Mouse (Mus musculus) MEL (cell line): ENCODE data around the gene Gm17455. TPM values are rescaled to one million over a fixed set of nuclear protein-coding genes. Genes with fewer than 3 reads are reported as not detected.
A peak's percentile ranks its signal among the peaks of the same experiment; 100 is the strongest.

Experiments used
- DNase-seq: peaks from one replicate; pipeline ENCODE4 v3.0.0; 2011; ENCODE audit warnings: low read depth, low spot score
- H3K27ac ChIP-seq: 2 replicates; pipeline ENCODE4 v1.5.1; 2012; ENCODE audit warnings: low read depth, mild to moderate bottlenecking, control low read depth, low read length, moderate library complexity; ENCODE audit not compliant: control insufficient read depth
- H3K27me3 ChIP-seq, 2 experiments: fragments of 150-350 bp in 1 of 2; sonication (generic) in 1 of 2; 2 replicates each; pipeline ENCODE4 v1.6.1; 2012; ENCODE audit warnings: low read length in 2 of 2, mild to moderate bottlenecking in 2 of 2, improper control_type of control experiment in 1 of 2, moderate library complexity in 1 of 2; ENCODE audit not compliant: insufficient read depth in 2 of 2, control insufficient read depth in 1 of 2
- H3K36me3 ChIP-seq, 2 experiments: 2 replicates each; pipeline ENCODE4 v1.6.1; 2012 to 2014; ENCODE audit warnings: low read length in 2 of 2, improper control_type of control experiment in 1 of 2, inconsistent platforms in 1 of 2, mild to moderate bottlenecking in 1 of 2; ENCODE audit not compliant: insufficient read depth in 2 of 2, control insufficient read depth in 1 of 2
- H3K4me1 ChIP-seq, 2 experiments: fragments of 150-350 bp in 1 of 2; sonication (generic) in 1 of 2; 2 replicates each; pipeline ENCODE4 v1.6.1; 2012; ENCODE audit warnings: low read length in 2 of 2, improper control_type of control experiment in 1 of 2, mild to moderate bottlenecking in 1 of 2; ENCODE audit not compliant: insufficient read depth in 2 of 2, control insufficient read depth in 1 of 2
- H3K4me3 ChIP-seq, 2 experiments: fragments of 150-350 bp in 1 of 2; sonication (generic) in 1 of 2; 2 replicates each; pipeline ENCODE4 v1.5.1; 2012; ENCODE audit warnings: low read depth in 2 of 2, low read length in 2 of 2, mild to moderate bottlenecking in 2 of 2, moderate library complexity in 2 of 2, control low read depth in 1 of 2, improper control_type of control experiment in 1 of 2; ENCODE audit not compliant: control insufficient read depth in 1 of 2, insufficient read depth in 1 of 2
- H3K79me2 ChIP-seq: 2 replicates; pipeline ENCODE4 v1.6.1; 2012; ENCODE audit warnings: mild to moderate bottlenecking, low read length, moderate library complexity; ENCODE audit not compliant: control insufficient read depth, poor library complexity, insufficient read depth
- H3K9ac ChIP-seq: 2 replicates; pipeline ENCODE4 v1.6.1; 2012; ENCODE audit warnings: low read depth, mild to moderate bottlenecking, control low read depth, low read length, moderate library complexity; ENCODE audit not compliant: control insufficient read depth, poor library complexity, severe bottlenecking
- H3K9me3 ChIP-seq: fragments of 150-350 bp; sonication (generic); replicated peaks from 2 replicates; pipeline ENCODE4 v1.6.1; 2012; ENCODE audit warnings: mild to moderate bottlenecking, low read length, improper control_type of control experiment, moderate library complexity; ENCODE audit not compliant: insufficient read depth
- BHLHE40 ChIP-seq: IDR thresholded peaks from 2 replicates; pipeline ENCODE4 v1.6.1; 2012; ENCODE audit warnings: low read depth, mild to moderate bottlenecking, inconsistent platforms, low read length, improper control_type of control experiment, borderline replicate concordance
- CHD1 ChIP-seq: IDR thresholded peaks from 2 replicates; pipeline ENCODE4 v1.6.1; 2012; ENCODE audit warnings: low read depth, mild to moderate bottlenecking, inconsistent platforms, low read length, improper control_type of control experiment
- E2F4 ChIP-seq: IDR thresholded peaks from 2 replicates; pipeline ENCODE4 v1.6.1; 2011; ENCODE audit warnings: low read depth, low read length, improper control_type of control experiment, borderline replicate concordance
- EP300 ChIP-seq, 2 experiments: IDR thresholded peaks; 2 replicates each; pipeline ENCODE4 v1.6.1; 2011; ENCODE audit warnings: improper control_type of control experiment in 2 of 2, low read length in 2 of 2, low read depth in 1 of 2, mild to moderate bottlenecking in 1 of 2
- ETS1 ChIP-seq: IDR thresholded peaks from 2 replicates; pipeline ENCODE4 v1.6.1; 2012; ENCODE audit warnings: low read depth, mild to moderate bottlenecking, inconsistent platforms, low read length, improper control_type of control experiment, moderate library complexity
- GATA1 ChIP-seq: IDR thresholded peaks from 2 replicates; pipeline ENCODE4 v1.6.1; 2011; ENCODE audit warnings: low read depth, low read length, improper control_type of control experiment
- HCFC1 ChIP-seq: IDR thresholded peaks from 2 replicates; pipeline ENCODE4 v1.6.1; 2012; ENCODE audit warnings: low read depth, mild to moderate bottlenecking, inconsistent platforms, low read length, improper control_type of control experiment, moderate library complexity
- JUND ChIP-seq: IDR thresholded peaks from 2 replicates; pipeline ENCODE4 v1.6.1; 2011; ENCODE audit warnings: low read depth, mild to moderate bottlenecking, improper control_type of control experiment, low read length
- KAT2A ChIP-seq: conservative IDR thresholded peaks from 2 replicates; pipeline ENCODE4 v1.6.1; 2012; ENCODE audit warnings: low read depth, low read length, improper control_type of control experiment, inconsistent platforms
- MAFK ChIP-seq: IDR thresholded peaks from 2 replicates; pipeline ENCODE4 v1.6.1; 2011; ENCODE audit warnings: low read depth, mild to moderate bottlenecking, low read length, improper control_type of control experiment, borderline replicate concordance
- MXI1 ChIP-seq: IDR thresholded peaks from 2 replicates; pipeline ENCODE4 v1.6.1; 2011; ENCODE audit warnings: mild to moderate bottlenecking, low read depth, low read length, improper control_type of control experiment
- MYC ChIP-seq: IDR thresholded peaks from 2 replicates; pipeline ENCODE4 v1.6.1; 2011; ENCODE audit warnings: low read depth, mild to moderate bottlenecking, low read length, improper control_type of control experiment, moderate library complexity
- NRF1 ChIP-seq: IDR thresholded peaks from 2 replicates; pipeline ENCODE4 v1.6.1; 2014; ENCODE audit warnings: low read depth, mild to moderate bottlenecking, inconsistent platforms, low read length, improper control_type of control experiment, moderate library complexity; ENCODE audit not compliant: poor library complexity, insufficient read depth, severe bottlenecking
- RAD21 ChIP-seq: IDR thresholded peaks from 2 replicates; pipeline ENCODE4 v1.6.1; 2011; ENCODE audit warnings: mild to moderate bottlenecking, low read depth, low read length, improper control_type of control experiment
- SIN3A ChIP-seq: IDR thresholded peaks from 2 replicates; pipeline ENCODE4 v1.6.1; 2012; ENCODE audit warnings: low read length, improper control_type of control experiment, inconsistent platforms
- SMC3 ChIP-seq: IDR thresholded peaks from 2 replicates; pipeline ENCODE4 v1.6.1; 2011; ENCODE audit warnings: low read depth, low read length, improper control_type of control experiment
- TAL1 ChIP-seq: IDR thresholded peaks from 2 replicates; pipeline ENCODE4 v1.6.1; 2012; ENCODE audit warnings: mild to moderate bottlenecking, inconsistent platforms, low read length, moderate library complexity, mixed read lengths
- TBP ChIP-seq: IDR thresholded peaks from 2 replicates; pipeline ENCODE4 v1.8.0; 2011; ENCODE audit warnings: low read depth, low read length, improper control_type of control experiment
- TCF12 ChIP-seq: IDR thresholded peaks from 2 replicates; pipeline ENCODE4 v1.6.1; 2014; ENCODE audit warnings: low read depth, mild to moderate bottlenecking, inconsistent platforms, low read length, improper control_type of control experiment, moderate library complexity
- USF2 ChIP-seq, 2 experiments: IDR thresholded peaks; 2 replicates each; pipeline ENCODE4 v1.6.1; 2011 to 2012; ENCODE audit warnings: improper control_type of control experiment in 2 of 2, low read length in 2 of 2, borderline replicate concordance in 1 of 2, inconsistent platforms in 1 of 2, low read depth in 1 of 2, mild to moderate bottlenecking in 1 of 2; ENCODE audit not compliant: insufficient read depth in 1 of 2
- ZKSCAN1 ChIP-seq: IDR thresholded peaks from 2 replicates; pipeline ENCODE4 v1.6.1; 2012; ENCODE audit warnings: low read depth, mild to moderate bottlenecking, inconsistent platforms, low read length, improper control_type of control experiment, moderate library complexity
- ZNF384 ChIP-seq: IDR thresholded peaks from 2 replicates; pipeline ENCODE4 v1.6.1; 2012; ENCODE audit warnings: low read depth, mild to moderate bottlenecking, inconsistent platforms, low read length, improper control_type of control experiment
- polyA plus RNA-seq, 2 experiments: library from polyadenylated mRNA; stranded (reverse) in 1 of 2; unstranded in 1 of 2; fragments of >175 nt in 1 of 2; fragments of >200 nt in 1 of 2; gene quantifications; 2 replicates each; pipeline versions ENCODE4 v1.2.1 to v1.2.4; 2012; ENCODE audit warnings: low replicate concordance in 2 of 2, low read depth in 1 of 2; ENCODE audit not compliant: insufficient read length in 2 of 2, insufficient read depth in 1 of 2, missing spikeins in 1 of 2
- total RNA-seq: library from RNA; depleted of rRNA; stranded (reverse); fragments of 300-350 nt; gene quantifications from 2 replicates; pipeline ENCODE4 v1.2.3, GENCODE M21; 2012; rRNA removed

Gene Gm17455
- not detected in 2 replicates for total RNA-seq
- not detected for polyA plus RNA-seq

- no peak within 1 kb of the TSS for H3K27ac ChIP-seq
- no peak within 1 kb of the TSS for H3K9ac ChIP-seq
- DNase-seq = no peak
Measured at GRCm38 (mm10) chr10:60399449-60399848, at the start of gene Gm17455. Gene Gm17455 (plus strand): TSS chr10:60399726.

DNA sequence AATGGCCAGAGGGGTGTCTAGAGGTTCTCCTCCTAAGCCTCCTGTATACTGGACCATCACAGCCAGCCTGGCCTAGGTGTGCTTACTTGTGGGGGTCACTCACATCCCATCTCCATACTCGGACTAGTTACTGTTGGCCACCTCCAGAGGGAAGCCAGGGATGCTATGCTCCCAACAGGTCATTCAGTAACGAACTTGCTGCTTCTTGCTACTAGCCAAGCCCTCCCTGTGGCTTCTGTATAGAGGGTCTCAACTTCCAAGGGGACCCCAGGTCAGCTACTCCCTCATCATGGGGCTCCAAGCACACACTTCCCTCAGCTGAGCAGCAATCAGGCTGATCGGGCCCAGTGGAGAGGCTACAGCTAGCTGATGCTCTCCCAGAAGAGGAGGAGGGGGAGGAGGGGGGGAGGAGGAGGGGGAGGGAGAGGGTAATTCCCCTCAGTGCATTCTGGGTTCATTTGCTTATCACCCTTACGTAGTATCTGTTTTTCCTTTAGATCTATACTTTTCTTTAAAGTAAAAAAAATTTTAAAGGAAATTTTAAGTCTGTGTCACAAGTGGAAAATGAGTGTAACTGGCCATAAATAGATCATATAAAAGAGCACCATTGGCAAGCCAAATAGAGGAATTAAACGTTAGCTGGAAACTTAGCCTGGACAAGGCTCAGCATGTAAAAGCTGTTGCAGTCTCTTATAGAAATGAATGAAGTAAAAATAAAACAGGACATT, 49.3 kb upstream of the Gm17455 start:
- Histone ChIP-seq H3K79me2 (no peaks in the 10 kb centered on the region; the same call in 1 of the 2 replicates), H3K27me3 (no peaks in the 10 kb centered on the region), H3K36me3 (peaks cover 0 to 23% of the 10 kb centered on the region in 2 experiments; a peak in 2 of 4 replicates), H3K9ac (peak overlapping the region; percentile 54), H3K4me1 (peaks cover 11 to 32% of the 10 kb centered on the region in 2 experiments), H3K9me3 (no peaks in the 10 kb centered on the region), H3K27ac (peak overlapping the region; percentile 27; the same call in 1 of the 2 replicates), H3K4me3 (peak overlapping the region; percentile 34 to 87)
- DNase-seq = peak; percentile 52
- TF ChIP-seq ZKSCAN1 = no peak
- no peak for TF ChIP-seq USF2 (IDR thresholded peaks at IDR 0.05; ENCODE audit: borderline replicate concordance in 1 of 2, insufficient read depth in 1 of 2, low read depth in 1 of 2, low read length in 2 of 2)
- no peak for TF ChIP-seq KAT2A
- 0 out of 2 replicates have a peak, but pooled peaks have one; percentile 26 for TF ChIP-seq BHLHE40
- no peak for TF ChIP-seq MXI1
- 0 out of 2 replicates have a peak, but pooled peaks have one; percentile 12 for TF ChIP-seq GATA1

More at GRCm38 (mm10) chr10:60399449-60399848, at the start of gene Gm17455:
- no peaks in the 10 kb centered on the region for H3K9me3 ChIP-seq
- H3K36me3 ChIP-seq = no peaks in the 10 kb centered on the region
- H3K27me3 ChIP-seq = no peaks in the 10 kb centered on the region
- no peaks in the 10 kb centered on the region for H3K79me2 ChIP-seq
- peaks cover 0 to 3% of the 10 kb centered on the region in 2 experiments; a peak in 1 of 4 replicates for H3K4me1 ChIP-seq
- H3K4me3 ChIP-seq = no peak within 1 kb of the TSS
- TF ChIP-seq TBP (no peak), TAL1 (no peak), NRF1 (no peak), TCF12 (no peak), USF2 (IDR thresholded peaks at IDR 0.05; ENCODE audit: borderline replicate concordance in 1 of 2, insufficient read depth in 1 of 2, low read depth in 1 of 2, low read length in 2 of 2) (no peak), SIN3A (no peak), EP300 (IDR thresholded peaks at IDR 0.05; ENCODE audit: low read depth in 1 of 2, low read length in 2 of 2) (no peak), ZNF384 (no peak), RAD21 (no peak), MYC (no peak), HCFC1 (no peak), SMC3 (no peak), ZKSCAN1 (no peak), JUND (no peak), CHD1 (no peak), ETS1 (no peak), E2F4 (no peak), MAFK (no peak)
